Mouse (Mus musculus) left cerebral cortex, postnatal 4 days (tissue): ENCODE measurements around the gene Eif2ak3. TPM values are rescaled to one million over a fixed set of nuclear protein-coding genes. Genes with fewer than 3 reads are reported as not detected.
"Not testable (repeated sequence)": the region's sequence is repeated elsewhere in the genome, so short reads cannot be mapped to it uniquely, and the experiment has no call there.

Source experiments
- DNase-seq: peaks from one replicate; pipeline ENCODE4 v3.0.0-alpha.2; 2022
- intact Hi-C: fragments of 180-260 bp; cut with DNase I; formaldehyde crosslinking; loops from one replicate; pipeline ENCODE4 v1.15.1; 2025
- total RNA-seq, 2 experiments: library from RNA; stranded (reverse); gene quantifications; 2 replicates each; pipeline ENCODE4 v1.2.3; 2021

Gene Eif2ak3
- 10 to 100 TPM; 20.1 to 21.1 TPM for total RNA-seq

DNA sequence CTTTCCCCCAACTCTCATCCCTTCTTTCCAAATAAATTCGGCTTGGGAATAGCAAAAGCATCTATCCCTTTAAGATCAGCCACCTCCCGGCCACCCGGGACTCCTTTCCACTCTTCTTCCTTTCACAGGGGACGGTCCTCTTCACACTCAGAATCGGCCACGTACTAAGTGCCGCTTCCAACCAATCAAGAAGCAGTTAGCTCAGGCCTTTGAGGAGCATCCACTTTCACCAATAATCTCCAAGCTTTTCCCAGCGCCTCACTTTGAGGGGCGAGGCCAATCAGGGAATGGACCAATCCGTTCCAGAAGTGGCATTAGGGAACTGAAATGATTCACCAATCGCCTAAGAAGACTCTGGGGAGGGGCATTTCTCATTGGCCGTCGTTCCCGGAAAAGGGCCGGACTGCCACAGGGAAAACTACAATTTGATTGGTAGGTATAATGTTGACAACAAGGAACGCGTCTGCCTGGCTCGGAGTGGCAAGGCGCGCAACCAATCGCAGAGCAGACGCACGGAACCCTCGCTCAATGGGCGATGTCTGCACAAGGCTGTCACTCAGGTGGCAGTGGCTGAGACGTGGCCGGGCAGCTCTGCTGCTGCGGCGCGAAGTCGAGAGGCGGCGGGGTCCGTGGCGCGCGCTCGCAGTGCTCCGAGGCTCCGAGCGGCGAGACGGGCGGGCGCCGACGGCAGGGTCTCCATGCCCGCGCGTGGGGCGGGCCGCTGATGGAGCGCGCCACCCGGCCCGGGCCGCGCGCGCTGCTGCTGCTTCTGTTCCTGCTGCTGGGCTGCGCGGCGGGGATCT is at the start of gene Eif2ak3:
Eif2ak3 (plus strand) TSS at position 514 of the 803 bp plus-strand sequence.
- intact Hi-C loops, result no loop called here
- peak; percentile 98 for DNase-seq

GRCm38 (mm10) chr6:70796940-70797339 is 47.4 kb upstream of the Eif2ak3 start:
- intact Hi-C loops, result no loop called here

DNA sequence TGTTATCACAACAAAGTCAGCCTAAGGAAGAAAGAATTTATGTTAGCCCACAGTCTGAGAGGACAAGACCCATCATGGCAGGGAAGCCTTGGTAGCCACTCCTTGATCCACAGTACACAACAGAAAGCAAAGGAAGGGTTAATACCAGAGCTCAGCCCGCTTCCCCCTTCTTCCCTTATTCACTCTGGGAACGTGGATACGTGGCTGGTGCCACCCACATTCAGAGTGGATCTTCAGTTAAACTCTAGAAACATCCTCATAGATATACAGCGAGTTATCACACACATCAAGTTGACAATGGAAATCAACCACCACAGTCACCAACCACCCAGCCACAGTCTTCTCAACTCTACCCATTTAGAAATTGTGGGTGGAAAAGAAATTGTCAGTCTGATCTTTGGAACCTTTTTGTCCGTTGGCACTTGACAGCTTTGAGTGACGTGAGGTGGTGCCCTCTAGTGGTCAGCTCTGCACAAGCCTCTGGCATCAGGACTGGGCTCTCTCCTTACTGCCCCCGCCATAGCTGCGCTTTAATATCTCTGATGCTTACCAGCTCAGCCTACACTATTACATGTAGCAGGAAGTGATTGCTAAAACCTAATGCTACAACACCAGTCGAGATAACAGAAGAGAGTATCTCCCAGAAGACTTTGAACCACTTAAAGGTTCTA is 46.6 kb upstream of the Eif2ak3 start:
- peak; percentile 67 for DNase-seq
- intact Hi-C loops, result no loop called here

More at GRCm38 (mm10) chr6:70796940-70797339, 47.4 kb upstream of the Eif2ak3 start:
- DNase-seq, result no peak

- intact Hi-C loops, result no loop called here
- peak; percentile 17 for DNase-seq
Observed at GRCm38 (mm10) chr6:70804632-70805031, 39.7 kb upstream of the Eif2ak3 start.

- DNase-seq, result peak; percentile 62
- intact Hi-C loops, result no loop called here
Observed at GRCm38 (mm10) chr6:70805267-70805666, 39.0 kb upstream of the Eif2ak3 start.

GRCm38 (mm10) chr6:70805820-70806513 is 38.3 kb upstream of the Eif2ak3 start:
- intact Hi-C loops, result no loop called here
- DNase-seq, result peak; percentile 62

DNA sequence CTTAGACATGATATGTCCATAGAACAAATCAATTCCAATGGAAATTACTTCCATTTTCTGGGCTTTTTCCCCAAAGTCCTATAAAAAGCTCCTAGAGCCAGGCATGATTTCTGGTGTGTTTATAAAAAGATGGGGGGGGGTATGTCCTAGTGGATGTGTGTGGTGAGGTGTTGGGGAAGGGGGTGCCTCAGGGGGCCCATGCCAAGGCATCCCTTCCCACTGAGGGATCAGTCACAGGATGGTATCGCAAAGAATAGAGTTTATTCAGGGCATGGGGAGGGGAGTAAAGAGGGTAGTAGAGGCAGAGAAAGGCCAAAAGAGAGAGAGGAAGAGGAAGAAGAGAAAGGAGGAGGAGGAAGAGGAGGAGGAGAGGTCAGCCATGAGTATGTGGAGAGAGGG is 37.8 kb upstream of the Eif2ak3 start:
- intact Hi-C loops, result no loop called here
- DNase-seq, result no peak

DNA sequence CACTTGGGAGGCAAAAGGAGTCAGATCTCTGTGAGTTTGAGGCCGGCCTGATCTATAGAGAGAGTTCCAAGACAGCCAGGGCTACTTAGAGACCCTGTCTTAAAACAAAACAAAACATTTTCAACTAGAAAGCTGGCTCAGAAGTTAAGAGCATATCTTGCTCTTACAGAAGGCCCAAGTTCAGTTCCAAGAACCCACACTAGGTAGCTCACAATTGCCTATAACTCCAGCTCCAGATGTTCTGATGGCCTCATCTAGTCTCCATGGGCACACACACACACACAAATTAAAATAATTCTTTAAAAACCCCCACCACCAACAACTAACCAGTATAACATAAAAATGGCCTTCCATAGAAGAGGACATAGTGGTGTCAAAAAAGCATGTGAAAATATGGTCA is 33.8 kb upstream of the Eif2ak3 start:
- intact Hi-C loops, result loop anchor here (10.0 kb wide), 1 partner anchor 314 kb away; no protein-coding TSS in a partner anchor
- no peak for DNase-seq

- DNase-seq, result peak; percentile 71
- intact Hi-C loops, result loop anchor here (2.0 to 10.0 kb wide), 2 partner anchors 69 to 313 kb away; no protein-coding TSS in a partner anchor
Observed at GRCm38 (mm10) chr6:70811557-70812525, 32.5 kb upstream of the Eif2ak3 start.

GRCm38 (mm10) chr6:70812526-70812895 is 31.8 kb upstream of the Eif2ak3 start:
- no peak for DNase-seq
- intact Hi-C loops, result loop anchor here (2.0 to 10.0 kb wide), 2 partner anchors 68 to 312 kb away; no protein-coding TSS in a partner anchor

GRCm38 (mm10) chr6:70813921-70814628 is 30.2 kb upstream of the Eif2ak3 start:
- intact Hi-C loops, result loop anchor here (2.0 to 10.0 kb wide), 2 partner anchors 67 to 311 kb away; no protein-coding TSS in a partner anchor

GRCm38 (mm10) chr6:70814629-70814950 is 29.7 kb upstream of the Eif2ak3 start:
- intact Hi-C loops, result loop anchor here (10.0 kb wide), 1 partner anchor 310 kb away; no protein-coding TSS in a partner anchor
- DNase-seq, result no peak

More at GRCm38 (mm10) chr6:70813921-70814628, 30.2 kb upstream of the Eif2ak3 start:
- no peak for DNase-seq

DNA sequence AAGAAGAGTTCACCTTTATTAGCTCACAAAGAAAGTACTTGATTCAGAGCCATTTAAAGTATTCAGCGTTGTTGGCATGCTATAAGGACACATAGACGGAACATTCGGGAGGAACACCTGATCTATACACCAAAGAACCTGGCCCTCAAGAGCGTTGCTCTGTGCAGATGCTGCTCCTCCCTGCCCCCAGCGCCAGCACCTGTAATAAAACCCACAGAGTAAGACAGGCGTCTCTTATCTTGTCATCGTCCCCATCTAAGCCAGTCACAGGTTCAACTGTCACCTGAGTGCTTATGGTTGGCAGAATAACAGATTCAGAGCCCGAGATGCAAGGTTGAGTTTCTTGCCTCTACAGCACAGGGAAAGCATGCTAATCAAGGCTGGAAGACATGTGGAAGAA is 28.8 kb upstream of the Eif2ak3 start:
- intact Hi-C loops, result loop anchor here (10.0 kb wide), 1 partner anchor 309 kb away; no protein-coding TSS in a partner anchor
- no peak for DNase-seq

GRCm38 (mm10) chr6:70821566-70821965 is 22.7 kb upstream of the Eif2ak3 start:
- intact Hi-C loops, result no loop called here

DNA sequence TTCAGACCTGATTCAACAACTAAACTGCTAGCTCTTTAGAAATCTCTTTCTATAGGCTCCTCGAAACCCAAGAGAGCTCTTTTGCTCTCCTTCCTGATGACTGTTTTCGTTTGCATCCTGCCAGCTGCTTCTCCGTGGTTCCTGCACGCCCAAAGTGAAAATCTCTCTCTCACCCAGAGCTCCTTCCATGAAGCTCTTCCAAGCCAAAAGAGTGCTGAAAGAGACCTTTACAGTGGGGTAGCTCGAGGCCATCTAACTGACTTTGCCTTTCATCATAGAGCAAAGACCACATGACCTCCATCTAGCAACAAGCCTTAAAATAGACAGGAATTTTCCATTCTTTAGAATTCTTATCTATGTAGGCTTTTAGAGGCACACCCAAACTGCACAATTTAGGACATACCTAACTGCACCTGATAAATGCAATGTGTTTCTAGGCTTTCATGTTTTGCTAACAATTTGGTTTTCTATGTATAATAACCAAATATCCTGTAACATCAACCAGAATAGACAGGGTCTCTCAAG is 21.9 kb upstream of the Eif2ak3 start:
- no peak for DNase-seq
- intact Hi-C loops, result no loop called here

More at GRCm38 (mm10) chr6:70821566-70821965, 22.7 kb upstream of the Eif2ak3 start:
- no peak for DNase-seq

GRCm38 (mm10) chr6:70823277-70823676 is 21.0 kb upstream of the Eif2ak3 start:
- intact Hi-C loops, result not testable (repeated sequence)

GRCm38 (mm10) chr6:70824085-70824986 is 20.0 kb upstream of the Eif2ak3 start:
- intact Hi-C loops, result no loop called here

More at GRCm38 (mm10) chr6:70823277-70823676, 21.0 kb upstream of the Eif2ak3 start:
- not testable (repeated sequence) for DNase-seq

GRCm38 (mm10) chr6:70824987-70825337 is 19.4 kb upstream of the Eif2ak3 start:
- intact Hi-C loops, result no loop called here
- DNase-seq, result no peak

More at GRCm38 (mm10) chr6:70824085-70824986, 20.0 kb upstream of the Eif2ak3 start:
- DNase-seq, result peak; percentile 45
